Mouse (Mus musculus) small intestine, adult 2 months (tissue): ENCODE results near the gene Gm27027. TPM values are rescaled to one million over a fixed set of nuclear protein-coding genes. Genes with fewer than 3 reads are reported as not detected.
A peak's percentile ranks its signal among the peaks of the same experiment; 100 is the strongest.

Experiments
- H3K27ac ChIP-seq: fragments of 200-500 bp; 2 replicates; pipeline ENCODE4 v1.5.1; 2012; ENCODE audit warnings: low read depth, low read length, control low read depth, inconsistent platforms; ENCODE audit not compliant: insufficient read depth
- H3K27me3 ChIP-seq: fragments of 200-500 bp; 2 replicates; pipeline ENCODE4 v1.6.1; 2012; ENCODE audit warnings: mild to moderate bottlenecking, moderate library complexity, low read length, inconsistent platforms; ENCODE audit not compliant: control insufficient read depth, insufficient read depth
- H3K36me3 ChIP-seq: fragments of 200-500 bp; 2 replicates; pipeline ENCODE4 v1.6.1; 2012; ENCODE audit warnings: mild to moderate bottlenecking, low read length, control low read depth, inconsistent platforms; ENCODE audit not compliant: control insufficient read depth, insufficient read depth
- H3K4me1 ChIP-seq: fragments of 200-500 bp; 2 replicates; pipeline ENCODE4 v1.6.1; 2012; ENCODE audit warnings: low read length, inconsistent platforms, mixed read lengths; ENCODE audit not compliant: control insufficient read depth, insufficient read depth, insufficient read length
- H3K4me3 ChIP-seq: fragments of 200-500 bp; 2 replicates; pipeline ENCODE4 v1.5.1; 2012; ENCODE audit warnings: low read depth, mild to moderate bottlenecking, control low read depth, inconsistent platforms, low read length, moderate library complexity
- CTCF ChIP-seq: fragments of 200-500 bp; IDR thresholded peaks from 2 replicates; pipeline ENCODE4 v1.5.1; 2012; ENCODE audit warnings: low read depth, mild to moderate bottlenecking, control low read depth, inconsistent platforms, low read length, moderate library complexity, mixed read lengths; ENCODE audit not compliant: insufficient replicate concordance, insufficient read length; ENCODE audit errors: extremely low read depth
- POLR2A ChIP-seq: fragments of 200-500 bp; IDR thresholded peaks from 2 replicates; pipeline ENCODE4 v1.6.1; 2012; ENCODE audit warnings: low read depth, mild to moderate bottlenecking, control low read depth, inconsistent platforms, low read length, moderate library complexity
- WGBS: fragments of 180-500 bp; shearing (Covaris S2); methylation state at CpG from one replicate; pipeline ENCODE4 v1.1.7; 2018; 5-methylcytosine and 5-hydroxymethylcytosine counted together
- polyA plus RNA-seq: library from polyadenylated mRNA; depleted of rRNA; stranded (reverse); fragments of >200 nt; gene quantifications from 2 replicates; pipeline ENCODE4 v1.2.3, GENCODE M21; 2012

Gm27027 gene
- polyA plus RNA-seq, 1 experiment, result 1.2 TPM

DNA sequence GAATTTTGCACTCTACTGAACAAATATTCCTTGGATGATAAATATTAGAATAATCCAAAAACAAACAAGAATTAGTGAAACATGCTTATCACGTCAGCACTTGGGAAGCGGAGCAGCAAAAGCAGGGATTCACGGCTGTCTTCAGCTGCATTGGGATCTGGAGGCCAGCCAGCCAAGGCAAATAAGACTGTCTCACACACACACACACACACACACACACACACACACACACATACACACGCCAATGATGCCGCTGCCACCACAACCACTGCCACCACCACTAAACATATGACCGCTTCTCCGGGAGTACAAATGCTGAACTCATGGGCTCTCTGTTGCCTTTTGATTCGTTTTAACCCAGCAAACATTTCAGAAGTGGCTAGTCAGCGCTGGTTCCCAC is 42.4 kb downstream of the Gm27027 start:
- TF ChIP-seq POLR2A, result no peak
- TF ChIP-seq CTCF, result no peak
- H3K27me3 ChIP-seq, result peaks cover 22% of the 10 kb centered on the region
- H3K27ac ChIP-seq, result 0 out of 2 replicates have a peak overlapping the region, but pooled peaks have one; percentile 5
- WGBS, result 62% methylated on average over 9 of the region's 9 CpGs
- H3K4me3 ChIP-seq, result peak overlapping the region; percentile 18; the same call in 1 of the 2 replicates
- H3K36me3 ChIP-seq, result no peaks in the 10 kb centered on the region
- peaks cover 5% of the 10 kb centered on the region; the same call in 1 of the 2 replicates for H3K4me1 ChIP-seq

DNA sequence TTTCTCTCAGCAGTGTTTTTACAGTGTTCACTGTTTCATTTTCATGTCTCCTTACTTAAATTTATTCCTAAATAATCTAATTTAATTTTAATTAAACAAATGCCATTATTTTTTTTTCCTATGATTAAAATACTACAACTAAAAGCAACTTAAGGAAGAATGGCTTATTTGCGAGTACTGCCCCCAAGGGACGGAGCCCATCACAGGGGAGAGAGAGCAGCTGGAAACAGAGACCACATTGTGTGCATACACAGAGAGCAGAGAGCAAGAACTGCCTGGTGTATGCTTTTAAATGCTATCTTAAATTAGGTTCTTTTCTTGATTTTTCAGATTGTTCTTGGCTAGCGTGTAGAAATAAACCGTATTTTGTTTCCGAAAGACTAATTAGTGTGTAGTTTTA is 49.2 kb downstream of the Gm27027 start:
- Histone ChIP-seq H3K27me3 (no peaks in the 10 kb centered on the region), H3K4me1 (no peaks in the 10 kb centered on the region), H3K4me3 (no peak overlapping the region), H3K36me3 (no peaks in the 10 kb centered on the region), H3K27ac (no peak overlapping the region)
- TF ChIP-seq CTCF (no peak), POLR2A (no peak)
- 70% methylated on average over 5 of the region's 5 CpGs for WGBS

- Histone ChIP-seq H3K27me3 (no peaks in the 10 kb centered on the region), H3K4me3 (no peak overlapping the region), H3K36me3 (no peaks in the 10 kb centered on the region), H3K27ac (no peak overlapping the region), H3K4me1 (no peaks in the 10 kb centered on the region)
- no peak for TF ChIP-seq CTCF
- TF ChIP-seq POLR2A, result no peak
- 88% methylated on average over 4 of the region's 4 CpGs for WGBS
Measured at GRCm38 (mm10) chr2:93944855-93945254, 51.3 kb downstream of the Gm27027 start.

DNA sequence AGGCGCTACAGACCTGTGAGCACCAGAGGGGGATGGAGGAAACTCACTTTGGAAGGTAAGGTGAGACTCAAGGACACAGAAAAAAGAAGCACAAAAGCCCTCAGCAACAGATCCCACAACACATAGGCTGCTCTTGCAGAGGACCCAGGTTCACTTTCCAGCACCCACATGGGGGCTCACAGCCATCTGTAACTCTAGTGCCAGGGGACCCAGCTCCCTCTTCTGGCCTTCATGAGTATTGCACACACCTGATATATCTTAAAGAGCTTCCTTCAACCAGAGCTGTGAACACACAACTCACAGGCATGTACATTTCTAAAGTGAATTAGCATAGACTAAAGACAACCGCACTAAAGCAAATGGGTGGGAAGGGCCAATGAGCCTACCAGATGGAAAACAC is 52.1 kb downstream of the Gm27027 start:
- H3K27me3 ChIP-seq, result no peaks in the 10 kb centered on the region
- TF ChIP-seq POLR2A (no peak), CTCF (no peak)
- no peaks in the 10 kb centered on the region for H3K4me1 ChIP-seq
- H3K27ac ChIP-seq, result no peak overlapping the region
- 87% methylated on average over 2 of the region's 2 CpGs for WGBS
- no peak overlapping the region for H3K4me3 ChIP-seq
- no peaks in the 10 kb centered on the region for H3K36me3 ChIP-seq

GRCm38 (mm10) chr2:93941670-93942069 is 54.5 kb downstream of the Gm27027 start:
- no peak overlapping the region for H3K4me3 ChIP-seq
- no peaks in the 10 kb centered on the region for H3K4me1 ChIP-seq
- WGBS, result 60% methylated on average over 11 of the region's 11 CpGs
- no peak overlapping the region; the same call in 1 of the 2 replicates for H3K27ac ChIP-seq
- no peaks in the 10 kb centered on the region for H3K36me3 ChIP-seq
- H3K27me3 ChIP-seq, result no peaks in the 10 kb centered on the region
- TF ChIP-seq CTCF (no peak), POLR2A (no peak)

DNA sequence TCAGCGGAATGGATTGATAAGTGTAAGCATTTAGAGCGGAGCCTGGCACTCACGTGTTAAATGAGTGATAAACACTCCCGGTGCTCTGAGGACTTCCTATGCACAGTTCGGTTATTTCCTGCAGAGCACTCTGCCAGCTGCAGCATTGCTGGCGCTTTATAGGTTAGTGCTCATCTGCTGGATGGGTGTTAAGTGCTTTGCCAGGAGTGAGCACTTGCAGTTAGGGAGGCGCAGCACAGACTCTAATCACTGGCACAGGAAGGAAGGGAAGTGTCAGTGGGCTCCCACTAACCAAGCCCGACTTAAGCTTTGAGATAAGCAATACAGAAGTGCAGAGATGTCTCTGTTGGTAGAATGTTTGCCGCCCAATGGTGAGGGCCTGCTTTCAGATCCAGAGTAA is 57.6 kb downstream of the Gm27027 start:
- 43% methylated on average over 9 of the region's 9 CpGs for WGBS
- Histone ChIP-seq H3K4me3 (no peak overlapping the region), H3K36me3 (no peaks in the 10 kb centered on the region), H3K4me1 (no peaks in the 10 kb centered on the region), H3K27ac (no peak overlapping the region), H3K27me3 (no peaks in the 10 kb centered on the region)
- TF ChIP-seq POLR2A (no peak), CTCF (no peak)

GRCm38 (mm10) chr2:93928866-93929265 is 67.3 kb downstream of the Gm27027 start:
- WGBS, result 63% methylated on average over 10 of the region's 10 CpGs
- H3K36me3 ChIP-seq, result no peaks in the 10 kb centered on the region
- no peaks in the 10 kb centered on the region for H3K27me3 ChIP-seq
- no peak overlapping the region for H3K4me3 ChIP-seq
- TF ChIP-seq CTCF (no peak), POLR2A (no peak)
- no peaks in the 10 kb centered on the region for H3K4me1 ChIP-seq
- no peak overlapping the region for H3K27ac ChIP-seq
